Mouse (Mus musculus) embryonic fibroblast, embryonic 13.5 days (primary cell): ENCODE results near the gene Csnk1g2. TPM values are rescaled to one million over a fixed set of nuclear protein-coding genes. Genes with fewer than 3 reads are reported as not detected.

Experiments
- H3K27ac ChIP-seq: 2 replicates; pipeline ENCODE4 v1.5.1; 2012; ENCODE audit warnings: low read length, control low read depth, inconsistent platforms; ENCODE audit not compliant: insufficient read depth
- H3K4me1 ChIP-seq: 2 replicates; pipeline ENCODE4 v1.6.1; 2011; ENCODE audit warnings: low read length; ENCODE audit not compliant: control insufficient read depth, insufficient read depth
- H3K4me3 ChIP-seq: 2 replicates; pipeline ENCODE4 v1.5.1; 2011; ENCODE audit warnings: mild to moderate bottlenecking, control low read depth, low read length; ENCODE audit not compliant: insufficient read depth
- CTCF ChIP-seq: IDR thresholded peaks from 2 replicates; pipeline ENCODE4 v1.5.1; 2011; ENCODE audit warnings: mild to moderate bottlenecking, control low read depth, low read length, moderate library complexity, borderline replicate concordance; ENCODE audit not compliant: insufficient read depth
- POLR2A ChIP-seq: IDR thresholded peaks from 2 replicates; pipeline ENCODE4 v1.6.1; 2011; ENCODE audit warnings: low read depth, mild to moderate bottlenecking, control low read depth, low read length, moderate library complexity
- polyA plus RNA-seq: library from polyadenylated mRNA; stranded (reverse); fragments of >200 nt; gene quantifications from 2 replicates; pipeline ENCODE4 v1.2.4, GENCODE M21; 2011; ENCODE audit warnings: low read depth; ENCODE audit not compliant: missing spikeins, insufficient read length

Csnk1g2 gene
- polyA plus RNA-seq, 1 experiment, result 92.4 TPM

GRCm38 (mm10) chr10:80664197-80665015 lies 41.8 kb downstream of the Csnk1g2 start:
- no peak overlapping the region for H3K4me3 ChIP-seq
- no peak for TF ChIP-seq CTCF
- no peak for TF ChIP-seq POLR2A
- H3K27ac ChIP-seq, result peak overlapping the region; percentile 54
- H3K4me1 ChIP-seq, result 0 out of 2 replicates have a peak, but pooled peaks cover 3% of the 10 kb centered on the region

DNA sequence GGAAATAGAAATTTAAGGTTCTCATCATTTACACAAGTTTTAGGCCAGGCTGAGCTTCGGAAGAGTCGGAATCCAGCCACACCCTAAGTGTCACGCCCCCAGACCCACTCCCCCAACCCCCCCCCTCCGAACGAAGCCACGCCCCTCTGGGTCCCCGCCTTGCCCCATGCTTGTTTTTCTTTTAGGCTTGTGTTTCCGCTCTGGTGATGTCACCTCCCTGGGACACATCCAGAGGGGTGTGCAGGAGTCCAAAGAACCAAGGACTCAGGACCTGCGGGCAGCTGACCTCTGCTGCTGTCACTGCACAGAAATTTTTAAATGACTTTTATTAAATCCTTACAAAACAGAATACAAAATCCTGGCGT lies 42.4 kb downstream of the Csnk1g2 start:
- no peak overlapping the region for H3K4me3 ChIP-seq
- peak overlapping the region; percentile 55 for H3K27ac ChIP-seq
- 0 out of 2 replicates have a peak, but pooled peaks cover 3% of the 10 kb centered on the region for H3K4me1 ChIP-seq
- no peak for TF ChIP-seq POLR2A
- TF ChIP-seq CTCF, result no peak

GRCm38 (mm10) chr10:80665459-80665858 lies 42.8 kb downstream of the Csnk1g2 start:
- peak overlapping the region; percentile 55 for H3K27ac ChIP-seq
- 0 out of 2 replicates have a peak, but pooled peaks cover 3% of the 10 kb centered on the region for H3K4me1 ChIP-seq
- H3K4me3 ChIP-seq, result no peak overlapping the region
- TF ChIP-seq CTCF (no peak), POLR2A (no peak)

GRCm38 (mm10) chr10:80665981-80666733 lies 43.5 kb downstream of the Csnk1g2 start:
- Histone ChIP-seq H3K27ac (no peak overlapping the region), H3K4me3 (no peak overlapping the region), H3K4me1 (0 out of 2 replicates have a peak, but pooled peaks cover 3% of the 10 kb centered on the region)
- no peak for TF ChIP-seq CTCF
- TF ChIP-seq POLR2A, result no peak

GRCm38 (mm10) chr10:80666837-80667412 lies 44.3 kb downstream of the Csnk1g2 start:
- TF ChIP-seq POLR2A, result no peak
- TF ChIP-seq CTCF, result no peak
- Histone ChIP-seq H3K4me1 (0 out of 2 replicates have a peak, but pooled peaks cover 3% of the 10 kb centered on the region), H3K4me3 (no peak overlapping the region), H3K27ac (no peak overlapping the region)

DNA sequence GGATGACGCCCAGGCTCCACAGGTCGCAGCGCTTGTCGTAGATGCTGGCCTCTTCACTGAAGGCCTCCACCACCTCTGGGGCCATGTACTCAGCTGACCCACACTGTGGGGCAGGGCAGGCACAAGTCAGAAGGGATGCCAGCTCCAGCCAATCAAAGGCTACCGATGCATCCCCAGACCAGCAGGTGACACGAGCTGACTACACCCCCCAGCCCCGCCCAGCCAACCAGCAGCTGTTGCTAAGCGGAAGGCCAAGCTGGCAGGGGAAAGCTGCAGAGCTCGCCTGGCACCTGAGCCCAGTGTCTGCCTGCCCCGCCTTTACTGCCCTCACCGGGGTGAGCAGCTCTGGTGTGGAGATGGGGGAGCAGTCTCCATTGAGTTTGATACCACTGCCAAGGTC lies 46.0 kb downstream of the Csnk1g2 start:
- TF ChIP-seq CTCF (no peak), POLR2A (no peak)
- Histone ChIP-seq H3K27ac (no peak overlapping the region), H3K4me1 (0 out of 2 replicates have a peak, but pooled peaks cover 3% of the 10 kb centered on the region), H3K4me3 (no peak overlapping the region)

DNA sequence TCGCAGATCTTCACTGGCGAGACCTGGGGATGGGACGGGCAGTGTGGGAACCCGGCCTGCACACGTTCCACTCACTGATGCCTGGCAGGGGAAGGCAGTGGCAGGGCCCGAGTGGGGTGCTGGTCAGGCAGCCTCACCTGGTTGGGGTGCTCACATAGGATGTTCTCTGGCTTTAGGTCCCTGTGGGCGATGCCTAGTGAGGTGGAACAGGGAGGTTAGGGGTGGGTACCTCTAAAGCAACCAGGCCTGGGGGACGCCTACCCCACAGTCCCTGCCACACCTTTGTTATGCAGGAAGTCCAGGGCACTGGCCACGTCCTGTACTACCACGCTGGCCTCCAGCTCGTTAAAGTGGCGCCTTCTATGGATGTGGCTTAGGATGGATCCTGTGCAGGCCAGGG lies 46.4 kb downstream of the Csnk1g2 start:
- Histone ChIP-seq H3K27ac (no peak overlapping the region), H3K4me1 (0 out of 2 replicates have a peak, but pooled peaks cover 3% of the 10 kb centered on the region), H3K4me3 (no peak overlapping the region)
- no peak for TF ChIP-seq POLR2A
- TF ChIP-seq CTCF, result no peak

DNA sequence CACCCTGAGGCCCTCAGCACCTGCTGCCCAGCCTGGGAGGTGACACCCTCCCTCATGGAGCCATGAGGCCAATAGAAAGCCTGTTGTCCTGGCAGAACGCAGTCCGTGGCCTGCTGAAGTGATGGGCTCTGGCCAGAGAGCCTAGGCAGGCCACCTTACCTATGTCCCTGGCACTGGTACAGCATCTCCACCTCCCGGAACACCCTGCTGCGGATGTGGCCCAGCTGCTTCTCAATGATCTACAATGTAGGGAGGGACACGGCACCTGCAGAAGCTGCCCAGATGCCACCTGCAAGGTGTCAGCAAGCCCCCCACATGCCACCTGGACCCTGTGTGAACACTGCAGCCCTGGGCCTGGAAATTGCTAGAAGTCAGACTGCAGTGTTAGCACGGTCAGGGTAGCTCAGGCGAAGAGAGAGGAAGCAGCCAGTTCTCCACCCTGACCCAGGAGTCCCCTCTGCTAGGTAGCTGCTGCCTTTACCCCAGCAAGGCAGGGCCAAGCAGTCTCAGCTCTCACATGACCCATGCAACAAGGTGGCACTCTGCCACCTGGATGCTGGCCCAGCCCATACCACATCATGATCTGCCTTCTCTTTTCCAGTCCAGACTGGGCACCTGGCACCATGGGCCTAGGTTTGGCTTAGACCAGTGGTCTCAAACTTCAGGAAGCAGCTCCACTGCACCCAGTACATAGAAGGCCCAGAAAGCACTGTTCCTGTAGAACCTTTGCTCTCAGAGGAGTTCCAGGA lies 47.3 kb downstream of the Csnk1g2 start:
- Histone ChIP-seq H3K27ac (no peak overlapping the region), H3K4me3 (no peak overlapping the region), H3K4me1 (0 out of 2 replicates have a peak, but pooled peaks cover 3% of the 10 kb centered on the region)
- no peak for TF ChIP-seq CTCF
- TF ChIP-seq POLR2A, result no peak

GRCm38 (mm10) chr10:80670531-80670930 lies 47.9 kb downstream of the Csnk1g2 start:
- H3K27ac ChIP-seq, result no peak overlapping the region
- H3K4me3 ChIP-seq, result no peak overlapping the region
- no peaks in the 10 kb centered on the region for H3K4me1 ChIP-seq
- TF ChIP-seq CTCF (no peak), POLR2A (no peak)

DNA sequence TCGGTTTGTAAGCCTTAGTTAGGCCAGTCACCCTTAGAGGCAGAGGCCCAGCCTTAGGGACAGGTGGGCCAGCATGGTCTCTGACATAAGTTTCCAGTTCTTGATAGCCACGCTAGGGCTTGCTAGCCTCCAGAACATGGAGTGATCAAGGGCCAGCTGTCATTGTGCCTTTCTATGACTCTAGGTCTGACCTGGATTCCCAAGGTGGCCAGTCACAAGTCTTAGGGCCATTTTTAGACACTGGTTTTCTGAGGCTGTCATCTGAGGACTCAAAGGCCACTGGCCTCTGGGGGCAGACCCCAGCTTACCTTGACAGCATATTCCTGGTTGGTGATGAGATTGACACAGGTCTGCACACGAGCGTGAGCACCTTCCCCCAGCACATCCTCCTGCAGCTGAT lies 48.6 kb downstream of the Csnk1g2 start:
- TF ChIP-seq POLR2A (no peak), CTCF (no peak)
- Histone ChIP-seq H3K27ac (no peak overlapping the region), H3K4me1 (no peaks in the 10 kb centered on the region), H3K4me3 (no peak overlapping the region)
